Mouse (Mus musculus) heart, postnatal 36 days (tissue): Measurements from ENCODE around the gene Svip. TPM values are rescaled to one million over a fixed set of nuclear protein-coding genes. Genes with fewer than 3 reads are reported as not detected.

Source experiments
- DNase-seq, 2 experiments: peaks; one replicate each; pipeline ENCODE4 v3.0.0; 2021 to 2022
- intact Hi-C: fragments of 180-260 bp; cut with DNase I; formaldehyde crosslinking; loops from one replicate; pipeline ENCODE4 v1.15.1; 2025
- total RNA-seq, 2 experiments: library from RNA; stranded (reverse); gene quantifications; 2 replicates each; pipeline ENCODE4 v1.2.3; 2021

Svip gene
- total RNA-seq, 2 experiments from 2014 or later: 23.3 to 23.9 TPM

- intact Hi-C loops: no loop called here
Observed at GRCm38 (mm10) chr7:51962219-51962952, 43.4 kb downstream of the Svip start.

GRCm38 (mm10) chr7:51960698-51961374, 45.0 kb downstream of the Svip start:
- no peak for DNase-seq
- intact Hi-C loops: no loop called here

More at GRCm38 (mm10) chr7:51962219-51962952, 43.4 kb downstream of the Svip start:
- DNase-seq: no peak

- DNase-seq: no peak
- intact Hi-C loops: no loop called here
Observed at GRCm38 (mm10) chr7:51957766-51958165, 48.1 kb downstream of the Svip start.

GRCm38 (mm10) chr7:51955424-51956041, 50.3 kb downstream of the Svip start:
- no peak for DNase-seq
- intact Hi-C loops: no loop called here

Other genes starting within 250 kb of the Svip start
- 1 to 10 TPM; 4.1 to 4.9 TPM for gene Gas2, start 144.0 kb downstream of the Svip start, total RNA-seq
- gene Fancf, start 143.8 kb downstream of the Svip start, total RNA-seq: 1 to 10 TPM; 1.9 to 2.3 TPM
- gene 1700015G11Rik, start 9.7 kb upstream of the Svip start, total RNA-seq: not detected